Mouse (Mus musculus) kidney, adult 2 months (tissue): Measurements from ENCODE around the gene Tbx20.

Experiments used
- CTCF ChIP-seq: fragments of 200-500 bp; conservative IDR thresholded peaks from 2 replicates; pipeline ENCODE4 v1.5.1; 2011; ENCODE audit warnings: low read depth, mild to moderate bottlenecking, control low read depth, low read length, moderate library complexity, mixed read lengths; ENCODE audit not compliant: insufficient read depth, insufficient read length
- POLR2A ChIP-seq: fragments of 200-500 bp; IDR thresholded peaks from one replicate; pipeline ENCODE4 v1.6.1; 2011; ENCODE audit warnings: low read depth, low read length, control low read depth

DNA sequence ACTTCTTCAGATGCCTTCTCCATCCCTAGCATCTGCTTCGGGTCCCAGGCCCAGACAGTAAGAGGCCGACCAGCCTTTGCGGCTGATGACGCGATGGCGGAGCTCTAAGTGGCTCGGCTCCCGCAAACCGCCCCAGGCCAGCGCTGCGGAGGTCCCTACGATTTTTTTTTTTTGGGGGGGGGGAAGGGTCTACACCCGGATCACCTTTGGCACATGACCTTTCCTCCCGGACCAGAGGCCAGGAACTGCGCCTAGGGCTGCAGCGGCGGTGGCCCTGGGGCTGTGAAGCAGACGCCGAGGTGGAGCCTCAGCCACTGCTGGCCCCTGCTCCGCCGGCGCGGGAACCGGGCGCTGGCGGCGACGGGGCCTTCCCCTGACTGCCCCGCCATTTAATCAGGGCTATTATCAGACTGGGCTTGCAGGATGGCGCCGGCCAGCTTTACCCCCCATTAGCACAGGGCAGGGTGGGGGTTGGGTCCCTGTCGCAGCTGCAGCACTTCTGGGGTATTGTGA lies 6.9 kb upstream of the Tbx20 start:
- TF ChIP-seq CTCF (no peak), POLR2A (no peak)
